Mouse (Mus musculus): Measurements from ENCODE around the gene Prmt7.

GRCm38 (mm10) chr8:106234567-106235261, 24.0 kb downstream of the Prmt7 start:
- TF ChIP-seq CTCF (IDR thresholded peaks at IDR 0.05; ENCODE audit: low read depth, low read length) (no peak), POLR2A (IDR thresholded peaks at IDR 0.05; ENCODE audit: extremely low read depth, insufficient read depth, low read length) (no peak)
